Mouse (Mus musculus) neural tube, embryonic 11.5 days (tissue): ENCODE results near the gene Acta2. TPM values are rescaled to one million over a fixed set of nuclear protein-coding genes. Genes with fewer than 3 reads are reported as not detected.

Source experiments
- ATAC-seq: fragments of 200-750 bp; cut with Nextera tagmentation; 2 replicates; pipeline ENCODE4 v1.8.0; 2017; ENCODE audit warnings: moderate number of reproducible peaks, mild to moderate bottlenecking, moderate TSS enrichment, moderate library complexity; ENCODE audit not compliant: insufficient read depth, low FRiP score, low TSS enrichment
- DNase-seq: peaks from one replicate; pipeline ENCODE4 v3.0.0-alpha.2; 2015; ENCODE audit warnings: low spot score
- H3K27ac ChIP-seq: fragments of 300-500 bp; sonication (generic); 2 replicates; pipeline ENCODE4 v1.5.1; 2014; ENCODE audit warnings: low read depth, mild to moderate bottlenecking, low read length
- H3K27me3 ChIP-seq: fragments of 300-500 bp; sonication (generic); 2 replicates; pipeline ENCODE4 v1.6.1; 2014; ENCODE audit warnings: mild to moderate bottlenecking, low read length, mixed read lengths; ENCODE audit not compliant: control insufficient read depth, insufficient read depth
- H3K36me3 ChIP-seq: fragments of 300-500 bp; sonication (generic); 2 replicates; pipeline ENCODE4 v1.6.1; 2014; ENCODE audit warnings: mild to moderate bottlenecking, low read length, moderate library complexity, mixed read lengths; ENCODE audit not compliant: control insufficient read depth, insufficient read depth
- H3K4me1 ChIP-seq: fragments of 300-500 bp; sonication (generic); 2 replicates; pipeline ENCODE4 v1.6.1; 2014; ENCODE audit warnings: low read length, mixed read lengths; ENCODE audit not compliant: control insufficient read depth, insufficient read depth
- H3K4me2 ChIP-seq: fragments of 300-500 bp; sonication (generic); 2 replicates; pipeline ENCODE4 v1.6.1; 2014; ENCODE audit warnings: low read depth, mild to moderate bottlenecking, moderate library complexity
- H3K4me3 ChIP-seq: fragments of 300-500 bp; sonication (generic); 2 replicates; pipeline ENCODE4 v1.5.1; 2014; ENCODE audit warnings: low read depth, low read length
- H3K9ac ChIP-seq: fragments of 300-500 bp; sonication (generic); 2 replicates; pipeline ENCODE4 v1.6.1; 2014; ENCODE audit warnings: mild to moderate bottlenecking, low read length
- H3K9me3 ChIP-seq: fragments of 300-500 bp; sonication (generic); 2 replicates; pipeline ENCODE4 v1.6.1; 2016; ENCODE audit warnings: low read length; ENCODE audit not compliant: control insufficient read depth
- WGBS: fragments of 180-500 bp; shearing (Covaris S2); extraction: QIAGEN DNeasy Blood & Tissue Kit; methylation state at CpG from one replicate; pipeline ENCODE4 v1.1.7; 2014; 5-methylcytosine and 5-hydroxymethylcytosine counted together
- polyA plus RNA-seq: library from polyadenylated mRNA; unstranded; fragments of >200 nt; fragmentation: Nextera tagmentation; extraction: Ambion mirVana; gene quantifications from 2 replicates; pipeline ENCODE4 v1.2.1, GENCODE M21; 2014

Gene Acta2
- polyA plus RNA-seq, 1 experiment from 2014 or later, result 62.3 TPM

DNA sequence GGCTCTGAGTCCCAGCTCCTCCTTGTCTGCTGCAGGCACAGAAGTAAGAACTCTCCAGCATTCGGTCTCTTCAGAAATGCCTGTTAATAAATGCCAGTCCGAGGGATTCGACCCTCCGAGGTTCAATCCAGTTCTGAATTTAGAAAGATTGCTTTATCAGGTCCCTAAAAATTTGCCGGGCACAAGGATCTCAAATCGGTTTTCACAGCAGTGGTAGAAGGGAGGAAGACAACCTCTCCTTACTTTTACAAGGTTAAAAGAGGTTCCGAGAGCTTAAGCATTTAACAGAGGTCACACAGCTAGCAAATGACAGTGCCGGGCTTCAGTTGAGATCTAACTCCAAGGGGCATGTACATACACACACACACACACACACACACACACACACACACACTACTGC is 36.0 kb upstream of the Acta2 start:
- ATAC-seq (no peak), DNase-seq (no peak)
- Histone ChIP-seq H3K9me3 (no peaks in the 10 kb centered on the region), H3K4me1 (no peaks in the 10 kb centered on the region), H3K4me3 (no peak overlapping the region), H3K27me3 (no peaks in the 10 kb centered on the region), H3K4me2 (no peak overlapping the region), H3K27ac (no peak overlapping the region), H3K36me3 (no peaks in the 10 kb centered on the region), H3K9ac (no peak overlapping the region)
- WGBS, result 75% methylated on average over 8 of the region's 8 CpGs

DNA sequence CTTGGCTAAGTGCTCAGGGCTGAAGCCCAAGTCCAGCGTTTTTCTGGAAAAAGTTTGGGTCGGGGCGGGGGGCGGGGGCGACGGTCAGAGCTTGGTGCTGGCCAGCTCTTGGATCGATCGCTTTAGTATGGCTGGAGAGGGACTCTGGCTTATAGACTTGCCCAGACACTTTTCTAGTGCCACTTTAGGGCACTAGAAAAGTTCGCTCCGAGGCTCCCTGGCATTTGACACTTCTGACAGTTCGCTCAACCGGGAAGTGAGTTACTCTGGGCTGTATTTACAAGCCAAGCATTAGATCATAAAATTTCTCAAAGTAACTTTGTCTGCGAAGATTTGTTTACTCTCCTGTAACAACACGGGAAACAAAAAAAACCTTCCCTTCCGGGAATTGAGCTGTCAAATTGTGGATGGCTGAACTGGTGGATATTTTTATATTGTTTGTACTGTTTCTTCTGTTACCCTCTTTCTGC is 35.5 kb upstream of the Acta2 start:
- peak overlapping the region; percentile 86 for H3K4me2 ChIP-seq
- no peak for ATAC-seq
- no peaks in the 10 kb centered on the region for H3K9me3 ChIP-seq
- 15% methylated on average over 15 of the region's 15 CpGs for WGBS
- H3K27me3 ChIP-seq, result no peaks in the 10 kb centered on the region
- no peaks in the 10 kb centered on the region for H3K4me1 ChIP-seq
- no peaks in the 10 kb centered on the region for H3K36me3 ChIP-seq
- peak overlapping the region; percentile 34 for H3K4me3 ChIP-seq
- DNase-seq, result no peak
- H3K9ac ChIP-seq, result no peak overlapping the region
- no peak overlapping the region for H3K27ac ChIP-seq

DNA sequence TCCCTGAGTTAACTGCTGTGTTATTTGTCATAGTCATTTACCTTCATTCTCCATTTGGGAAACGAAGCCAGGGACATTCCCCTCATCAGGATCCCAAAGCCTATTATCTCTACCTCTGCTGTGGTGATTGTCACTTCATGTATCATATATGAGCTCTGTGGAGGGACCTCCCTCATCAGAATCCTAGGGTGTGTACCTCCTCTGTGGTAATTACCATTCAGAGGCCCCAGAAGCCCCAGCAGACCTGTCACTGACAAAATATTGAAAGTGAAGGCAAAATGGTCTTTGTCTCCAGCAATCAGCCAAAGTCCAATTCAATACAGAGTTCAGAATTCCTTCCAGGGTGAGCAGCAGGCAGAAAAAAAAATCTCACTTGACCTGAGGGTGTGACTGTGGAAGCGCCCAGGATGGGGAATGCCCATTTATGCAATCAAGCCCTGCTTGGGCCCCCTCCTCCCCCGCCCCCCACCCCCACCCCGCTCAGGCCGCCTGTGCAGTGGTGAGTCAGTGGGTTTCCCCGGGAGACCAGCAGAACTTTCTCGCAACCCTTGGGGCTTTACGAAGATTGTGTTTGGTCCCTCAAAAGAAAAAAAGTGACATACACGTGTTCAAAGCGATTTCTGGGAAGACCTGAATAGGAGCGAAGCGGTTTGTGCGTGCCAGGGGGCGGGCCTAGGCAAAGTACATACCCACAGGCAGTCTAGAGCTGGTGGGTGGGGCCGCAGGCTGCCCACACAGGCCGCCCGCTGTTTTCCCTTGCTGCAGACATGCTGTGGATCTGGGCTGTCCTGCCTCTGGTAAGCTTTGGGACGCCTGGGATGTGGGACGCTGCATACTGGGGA is 34.8 kb upstream of the Acta2 start, which contains the start of gene Fas:
Fas (plus strand) TSS at position 719 of the 842 bp plus-strand sequence.
- peak within 1 kb of the TSS; percentile 34 for H3K4me3 ChIP-seq
- H3K4me2 ChIP-seq, result peak within 1 kb of the TSS; percentile 86
- no peaks in the 10 kb centered on the region for H3K27me3 ChIP-seq
- H3K36me3 ChIP-seq, result no peaks in the 10 kb centered on the region
- no peaks in the 10 kb centered on the region for H3K4me1 ChIP-seq
- H3K9me3 ChIP-seq, result no peaks in the 10 kb centered on the region
- no peak within 1 kb of the TSS for H3K27ac ChIP-seq
- ATAC-seq, result peak; percentile 90
- DNase-seq, result peak; percentile 55
- WGBS, result 4% methylated on average over 19 of the region's 19 CpGs
- 0 out of 2 replicates have a peak within 1 kb of the TSS, but pooled peaks have one; percentile 32 for H3K9ac ChIP-seq

DNA sequence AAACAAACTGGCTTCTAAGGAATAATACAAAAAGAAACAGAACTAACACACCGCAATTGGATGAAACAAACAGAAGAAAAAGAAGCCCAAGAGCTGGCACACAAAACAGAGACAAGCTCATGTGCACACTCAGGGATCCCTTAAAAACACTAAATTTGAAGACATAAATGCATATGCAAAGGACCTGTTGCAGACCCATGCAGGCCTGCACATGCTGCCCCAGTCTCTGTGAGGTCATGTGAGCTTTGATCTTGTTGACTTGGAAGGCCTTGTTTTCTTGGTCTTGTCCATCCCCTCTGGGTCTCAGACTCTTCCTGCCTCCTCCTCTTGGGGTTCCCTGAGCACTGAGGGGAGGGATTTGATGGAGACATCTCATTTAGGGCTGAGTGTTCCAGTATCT is 33.3 kb upstream of the Acta2 start:
- Histone ChIP-seq H3K4me1 (no peaks in the 10 kb centered on the region), H3K4me2 (no peak overlapping the region), H3K27me3 (no peaks in the 10 kb centered on the region), H3K27ac (no peak overlapping the region), H3K9ac (no peak overlapping the region), H3K4me3 (no peak overlapping the region), H3K36me3 (no peaks in the 10 kb centered on the region), H3K9me3 (no peaks in the 10 kb centered on the region)
- 100% methylated on average over 1 of the region's 1 CpGs for WGBS
- DNase-seq (no peak), ATAC-seq (no peak)

DNA sequence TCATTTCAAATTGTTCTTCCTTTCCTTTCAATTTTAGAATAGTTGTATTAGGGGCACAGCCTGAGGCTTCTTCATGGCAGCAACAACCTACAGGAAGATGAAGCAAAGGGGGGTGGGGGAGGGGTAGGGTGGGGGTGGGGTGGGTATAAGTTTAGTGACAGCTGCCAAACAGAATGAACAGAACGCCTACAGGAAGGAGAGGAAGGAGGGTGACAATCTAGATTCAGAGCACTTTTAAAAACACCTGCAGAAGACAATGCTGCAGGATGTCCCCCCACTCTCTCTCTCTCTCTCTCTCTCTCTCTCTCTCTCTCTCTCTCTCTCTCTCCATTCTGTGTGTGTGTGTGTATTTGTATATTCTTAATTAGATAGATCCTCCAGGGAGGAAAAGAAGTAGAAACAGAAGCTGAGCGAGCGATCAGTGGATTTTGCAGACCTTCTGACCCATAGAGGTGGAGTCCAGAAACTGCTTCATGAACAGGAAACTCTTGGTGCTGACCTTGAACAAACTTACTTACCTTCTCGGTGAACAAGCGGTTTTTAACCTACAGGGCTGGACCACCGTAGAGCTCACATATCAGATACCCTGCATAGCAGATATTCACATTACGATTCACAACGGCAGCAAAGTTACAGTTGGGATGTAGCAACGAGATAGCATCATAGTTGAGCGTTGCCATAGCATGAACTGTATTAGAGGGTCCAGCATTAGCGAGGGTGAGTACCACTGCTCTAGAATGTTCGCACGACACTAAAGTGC is 32.4 kb upstream of the Acta2 start:
- no peak for ATAC-seq
- no peaks in the 10 kb centered on the region for H3K36me3 ChIP-seq

DNA sequence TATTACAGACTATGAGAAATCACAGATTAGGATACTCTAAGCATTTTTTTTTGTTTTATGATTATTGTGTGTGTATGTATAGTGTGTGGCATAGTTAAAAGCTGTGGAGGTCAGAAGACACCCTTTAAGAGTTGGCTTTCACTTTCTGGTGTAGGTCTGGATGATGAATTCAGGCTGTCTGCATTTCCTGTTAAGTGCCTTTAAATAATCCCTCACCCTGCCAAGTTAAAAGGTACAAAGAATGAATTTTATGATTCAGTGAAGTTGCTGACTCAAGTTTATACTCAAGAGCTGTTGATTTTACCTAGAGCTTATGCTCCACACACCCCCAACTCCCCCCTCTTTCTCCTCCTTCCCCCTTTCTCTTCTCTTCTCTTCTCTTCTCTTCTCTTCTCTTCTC is 31.8 kb upstream of the Acta2 start:
- Histone ChIP-seq H3K9ac (no peak overlapping the region), H3K27ac (no peak overlapping the region), H3K36me3 (no peaks in the 10 kb centered on the region), H3K4me2 (no peak overlapping the region), H3K4me3 (no peak overlapping the region), H3K9me3 (no peaks in the 10 kb centered on the region), H3K4me1 (no peaks in the 10 kb centered on the region), H3K27me3 (no peaks in the 10 kb centered on the region)
- ATAC-seq, result no peak
- DNase-seq, result no peak

More for the DNA sequence above, 32.4 kb upstream of the Acta2 start:
- Histone ChIP-seq H3K9me3 (no peaks in the 10 kb centered on the region), H3K27me3 (no peaks in the 10 kb centered on the region), H3K27ac (no peak overlapping the region), H3K4me2 (no peak overlapping the region), H3K4me1 (no peaks in the 10 kb centered on the region), H3K9ac (no peak overlapping the region), H3K4me3 (no peak overlapping the region)
- DNase-seq, result no peak
- 88% methylated on average over 13 of the region's 13 CpGs for WGBS

DNA sequence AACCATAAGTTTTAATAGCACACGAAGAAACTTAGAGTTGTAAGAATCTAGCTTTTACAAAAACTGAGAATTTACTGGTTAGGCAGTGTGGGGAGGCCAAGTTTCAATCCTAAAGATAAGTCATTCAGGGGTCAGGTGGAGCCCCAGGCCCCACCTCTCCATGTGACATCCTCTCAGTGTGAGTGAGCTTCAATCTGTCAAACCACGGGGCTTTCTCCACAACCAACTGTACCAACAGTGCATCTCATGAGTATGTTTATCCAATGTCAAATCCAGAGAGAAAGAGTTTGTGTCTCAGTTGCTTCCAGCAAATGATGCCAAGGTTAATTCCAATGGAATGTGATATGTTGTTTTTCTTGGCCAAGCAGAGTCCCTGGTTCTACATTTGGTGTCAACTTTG is 29.4 kb upstream of the Acta2 start:
- WGBS, result 52% methylated on average over 2 of the region's 2 CpGs

DNA sequence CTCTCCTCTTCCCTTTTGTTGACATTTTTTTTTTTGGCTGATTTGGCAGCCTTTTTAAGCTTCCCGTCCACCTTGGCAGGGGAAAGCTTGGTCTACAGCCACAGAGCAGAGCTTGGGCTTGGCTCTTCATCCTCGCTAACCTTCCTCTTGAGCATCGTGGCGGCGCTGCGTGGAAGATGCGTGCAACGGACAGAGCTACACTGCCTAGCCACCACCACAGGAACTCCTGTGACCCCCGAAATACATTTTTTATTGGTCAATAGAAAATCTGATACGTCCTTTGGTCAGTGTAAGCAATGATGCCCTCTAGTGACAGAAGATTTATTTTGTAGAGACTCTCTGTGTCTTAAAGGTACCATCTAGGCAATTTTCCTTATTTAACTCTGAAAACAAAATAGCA is 29.0 kb upstream of the Acta2 start:
- 67% methylated on average over 10 of the region's 10 CpGs for WGBS
- Histone ChIP-seq H3K36me3 (no peaks in the 10 kb centered on the region), H3K4me1 (no peaks in the 10 kb centered on the region), H3K9ac (no peak overlapping the region), H3K9me3 (no peaks in the 10 kb centered on the region), H3K27ac (no peak overlapping the region), H3K4me3 (no peak overlapping the region), H3K27me3 (no peaks in the 10 kb centered on the region), H3K4me2 (no peak overlapping the region)
- ATAC-seq (no peak), DNase-seq (no peak)

More for the DNA sequence above, 29.4 kb upstream of the Acta2 start:
- Histone ChIP-seq H3K27me3 (no peaks in the 10 kb centered on the region), H3K4me2 (no peak overlapping the region), H3K4me3 (no peak overlapping the region), H3K9me3 (no peaks in the 10 kb centered on the region), H3K4me1 (no peaks in the 10 kb centered on the region), H3K36me3 (no peaks in the 10 kb centered on the region), H3K9ac (no peak overlapping the region), H3K27ac (no peak overlapping the region)
- DNase-seq, result no peak
- no peak for ATAC-seq
